Mouse (Mus musculus): ENCODE data around the gene Lmcd1.
"Not testable (repeated sequence)": the region's sequence is repeated elsewhere in the genome, so short reads cannot be mapped to it uniquely, and the experiment has no call there.

The Lmcd1 gene

GRCm38 (mm10) chr6:112273501-112274205 is at the start of gene Lmcd1:
TSS of gene Lmcd1 (plus strand) at chr6:112273758.
- peak; percentile 38 for DNase-seq (ENCODE audit: low spot score)

- DNase-seq (ENCODE audit: low spot score): no peak
These were observed 49.5 kb upstream of the Lmcd1 start for GRCm38 (mm10) chr6:112223877-112224632.

GRCm38 (mm10) chr6:112236775-112237174 is 36.8 kb upstream of the Lmcd1 start:
- no peak for DNase-seq (ENCODE audit: low spot score)

- DNase-seq (ENCODE audit: low spot score): no peak
These were observed 31.3 kb upstream of the Lmcd1 start for GRCm38 (mm10) chr6:112242216-112242615.

GRCm38 (mm10) chr6:112245639-112246038 is 27.9 kb upstream of the Lmcd1 start:
- no peak for DNase-seq (ENCODE audit: low spot score)

- DNase-seq (ENCODE audit: low spot score): no peak
These were observed 26.9 kb upstream of the Lmcd1 start for GRCm38 (mm10) chr6:112246636-112247035.

GRCm38 (mm10) chr6:112253943-112254342 is 19.6 kb upstream of the Lmcd1 start:
- DNase-seq (ENCODE audit: low spot score): not testable (repeated sequence)

- DNase-seq (ENCODE audit: low spot score): no peak
These were observed 18.6 kb upstream of the Lmcd1 start for GRCm38 (mm10) chr6:112254967-112255366.

- no peak for DNase-seq (ENCODE audit: low spot score)
These were observed 18.0 kb upstream of the Lmcd1 start for GRCm38 (mm10) chr6:112255388-112256225.

GRCm38 (mm10) chr6:112256599-112256998 is 17.0 kb upstream of the Lmcd1 start:
- no peak for DNase-seq (ENCODE audit: low spot score)

- DNase-seq (ENCODE audit: low spot score): no peak
These were observed 12.5 kb upstream of the Lmcd1 start for GRCm38 (mm10) chr6:112261089-112261488.

- DNase-seq (ENCODE audit: low spot score): no peak
These were observed 9.2 kb upstream of the Lmcd1 start for GRCm38 (mm10) chr6:112264321-112264720.

- DNase-seq (ENCODE audit: low spot score): no peak
These were observed 6.9 kb upstream of the Lmcd1 start for GRCm38 (mm10) chr6:112266631-112267030.

GRCm38 (mm10) chr6:112267661-112268357 is 5.7 kb upstream of the Lmcd1 start:
- DNase-seq (ENCODE audit: low spot score): no peak

GRCm38 (mm10) chr6:112274261-112275055 is 900 bp downstream of the Lmcd1 start:
- DNase-seq (ENCODE audit: low spot score): no peak

GRCm38 (mm10) chr6:112275731-112276245 is 2.2 kb downstream of the Lmcd1 start:
- DNase-seq (ENCODE audit: low spot score): no peak

- no peak for DNase-seq (ENCODE audit: low spot score)
These were observed 5.2 kb downstream of the Lmcd1 start for GRCm38 (mm10) chr6:112278805-112279204.

GRCm38 (mm10) chr6:112280161-112280560 is 6.6 kb downstream of the Lmcd1 start:
- DNase-seq (ENCODE audit: low spot score): no peak

- no peak for DNase-seq (ENCODE audit: low spot score)
These were observed 7.4 kb downstream of the Lmcd1 start for GRCm38 (mm10) chr6:112280945-112281344.

- DNase-seq (ENCODE audit: low spot score): no peak
These were observed 8.4 kb downstream of the Lmcd1 start for GRCm38 (mm10) chr6:112281935-112282334.

- DNase-seq (ENCODE audit: low spot score): no peak
These were observed 10.5 kb downstream of the Lmcd1 start for GRCm38 (mm10) chr6:112284087-112284486.
